ENCODE assay signal across 11 mouse cellular contexts in genomic region chr1:182953667-182954066, GRCm38 (mm10). TPM values are rescaled to one million over a fixed set of nuclear protein-coding genes. Genes with fewer than 3 reads are reported as not detected.
DNase-seq lines count a peak whose midpoint lies in the region; ATAC-seq and TF ChIP-seq lines count a peak whose summit lies in the region.
"Had no signal": no experiment of that assay in that cellular context is flagged by ENCODE, and none has a peak within 500 bp of the region (broad histone marks: within the 10 kb centered on the region; RNA-seq: fewer than 3 reads in every experiment).

No protein-coding gene starts in this region.

- H3K9ac ChIP-seq in midbrain, embryonic 13.5 days (replicated peaks), result no peak overlapping the region
- H3K9ac ChIP-seq: liver, embryonic 15.5 days had no signal

- H3K4me2 ChIP-seq in midbrain, embryonic 13.5 days (replicated peaks), result no peak overlapping the region

- ATAC-seq in midbrain, embryonic 13.5 days, result no peak
- ATAC-seq: Patski had no signal

- peak overlapping the region; percentile 57; the same call in 1 of the 2 replicates for H3K27ac ChIP-seq in bone marrow, adult 2 months (ENCODE audit: control insufficient read depth, insufficient read depth, low read depth, low read length, poor library complexity)
- H3K27ac ChIP-seq in heart, embryonic 10.5 days, result peak overlapping the region; percentile 88
- H3K27ac ChIP-seq in midbrain, embryonic 13.5 days, result peak overlapping the region; percentile 35
- H3K27ac ChIP-seq: liver, embryonic 15.5 days had no signal

- peak; percentile 33 to 36 for DNase-seq in lung, adult 18-20 months
- DNase-seq in lung, adult 2 months, result no peak
- no peak for DNase-seq in heart, embryonic 10.5 days (ENCODE audit: low spot score)
- no peak for DNase-seq in layer of hippocampus, postnatal 36 days
- DNase-seq in frontal cortex, adult 2 months (ENCODE audit: extremely low spot score in 1 of 2, low spot score in 1 of 2), result no peak
- DNase-seq: kidney, adult 18-20 months; thymus, postnatal 36 days had no signal

- no peaks in the 10 kb centered on the region for H3K36me3 ChIP-seq in heart, embryonic 10.5 days
- H3K36me3 ChIP-seq in midbrain, embryonic 13.5 days, result no peaks in the 10 kb centered on the region
- H3K36me3 ChIP-seq: liver, embryonic 15.5 days had no signal

- no peaks in the 10 kb centered on the region for H3K9me3 ChIP-seq in heart, embryonic 10.5 days
- no peaks in the 10 kb centered on the region for H3K9me3 ChIP-seq in midbrain, embryonic 13.5 days
- H3K9me3 ChIP-seq: liver, embryonic 15.5 days had no signal

- TF ChIP-seq POLR2A in lung, adult 2 months (IDR thresholded peaks at IDR 0.05; ENCODE audit: borderline replicate concordance, extremely low read depth, low read depth, low read length), result no peak
- no peak for TF ChIP-seq POLR2A in bone marrow, adult 2 months (IDR thresholded peaks at IDR 0.05; ENCODE audit: borderline replicate concordance, control insufficient read depth, low read depth, low read length)

- no peak for TF ChIP-seq CTCF in lung, adult 2 months (IDR thresholded peaks at IDR 0.05; ENCODE audit: insufficient read depth, low read length)
- TF ChIP-seq CTCF in bone marrow, adult 2 months (IDR thresholded peaks at IDR 0.05; ENCODE audit: control insufficient read depth, insufficient read depth, low read length), result no peak

- peaks cover 11% of the 10 kb centered on the region for H3K4me1 ChIP-seq in lung, adult 2 months (ENCODE audit: control insufficient read depth, insufficient read depth, low read length)
- peaks cover 6% of the 10 kb centered on the region for H3K4me1 ChIP-seq in bone marrow, adult 2 months (ENCODE audit: control insufficient read depth, insufficient read depth, low read length)
- H3K4me1 ChIP-seq in heart, embryonic 10.5 days, result peaks cover 59% of the 10 kb centered on the region
- peaks cover 30% of the 10 kb centered on the region for H3K4me1 ChIP-seq in midbrain, embryonic 13.5 days (replicated peaks)

- H3K27me3 ChIP-seq in heart, embryonic 10.5 days (ENCODE audit: insufficient read depth, poor library complexity, severe bottlenecking), result peaks cover 27% of the 10 kb centered on the region
- H3K27me3 ChIP-seq in midbrain, embryonic 13.5 days, result peaks cover 27% of the 10 kb centered on the region
- H3K27me3 ChIP-seq: Patski had no signal

- no peak overlapping the region for H3K4me3 ChIP-seq in lung, adult 2 months (replicated peaks; ENCODE audit: extremely low read depth, low read depth, low read length)
- no peak overlapping the region for H3K4me3 ChIP-seq in bone marrow, adult 2 months (replicated peaks; ENCODE audit: control insufficient read depth, low read depth, low read length)
- H3K4me3 ChIP-seq in heart, embryonic 10.5 days, result no peak overlapping the region
- no peak overlapping the region for H3K4me3 ChIP-seq in midbrain, embryonic 13.5 days (replicated peaks)
- H3K4me3 ChIP-seq: liver, embryonic 15.5 days had no signal

- WGBS in lung, adult 2 months, result 33% methylated on average over 4 of the region's 4 CpGs
- WGBS in bone marrow, adult 2 months, result 9% methylated on average over 4 of the region's 4 CpGs
- WGBS in heart, embryonic 10.5 days, result 29% methylated on average over 4 of the region's 4 CpGs
- 71% methylated on average over 4 of the region's 4 CpGs for WGBS in midbrain, embryonic 13.5 days

RNA-seq across cellular contexts. Expression of gene Tlr5, which starts 0.9 kb away (rescaled TPM):
- polyA plus RNA-seq in lung, adult 2 months (2012; rRNA removed), result 6.1 and 7.4 TPM in 2 replicates
- 1.0 and 1.6 TPM in 2 replicates for polyA plus RNA-seq in bone marrow, adult 2 months (2011; ENCODE audit: insufficient read depth, insufficient read length, low replicate concordance, missing spikeins)
- 1.8 and 3.3 TPM in 2 replicates for polyA plus RNA-seq in heart, embryonic 10.5 days (2016; fragmentation: Nextera tagmentation; extraction: Ambion mirVana)
- polyA plus RNA-seq in midbrain, embryonic 13.5 days (2015; fragmentation: Nextera tagmentation; extraction: Ambion mirVana), result 0.30 and 0.39 TPM in 2 replicates
- total RNA-seq in layer of hippocampus, postnatal 36 days (2021), result under 1 TPM; 0.17 to 0.33 TPM
- polyA plus RNA-seq in frontal cortex, adult 2 months (2012; rRNA removed), result 0.65 and 0.86 TPM in 2 replicates
- polyA plus RNA-seq: Patski had no signal

Comparison
In these comparisons a context has a peak if more than half of its experiments do, and no peak if none do; other contexts are left out.
1. DNase-seq: peak in lung, adult 18-20 months (2 of 2); none in lung, adult 2 months (single experiment), heart, embryonic 10.5 days (single experiment), layer of hippocampus, postnatal 36 days (0 of 2) and frontal cortex, adult 2 months (0 of 2).
2. H3K27ac ChIP-seq: peak in every context shown above with its lines; median percentile 88 in heart, embryonic 10.5 days; 57 in bone marrow, adult 2 months; 35 in midbrain, embryonic 13.5 days.